Mouse (Mus musculus) heart, embryonic 13.5 days (tissue): Measurements from ENCODE around the gene Smim12. TPM values are rescaled to one million over a fixed set of nuclear protein-coding genes. Genes with fewer than 3 reads are reported as not detected.

Source experiments
- ATAC-seq: fragments of 200-750 bp; cut with Nextera tagmentation; 2 replicates; pipeline ENCODE4 v1.8.0; 2017; ENCODE audit warnings: moderate TSS enrichment; ENCODE audit not compliant: insufficient number of reproducible peaks, low FRiP score, low TSS enrichment; ENCODE audit errors: extremely low read depth
- H3K27ac ChIP-seq: fragments of 300-500 bp; sonication (generic); replicated peaks from 2 replicates; pipeline ENCODE4 v1.5.1; 2015; ENCODE audit warnings: moderate library complexity, mild to moderate bottlenecking, inconsistent platforms
- H3K27me3 ChIP-seq: fragments of 300-500 bp; sonication (generic); replicated peaks from 2 replicates; pipeline ENCODE4 v1.6.1; 2015; ENCODE audit warnings: mild to moderate bottlenecking, inconsistent platforms
- H3K36me3 ChIP-seq: fragments of 300-500 bp; sonication (generic); 2 replicates; pipeline ENCODE4 v1.6.1; 2015; ENCODE audit warnings: mild to moderate bottlenecking, inconsistent platforms
- H3K4me1 ChIP-seq: fragments of 300-500 bp; sonication (generic); 2 replicates; pipeline ENCODE4 v1.6.1; 2015; ENCODE audit warnings: inconsistent platforms
- H3K4me2 ChIP-seq: fragments of 300-500 bp; sonication (generic); 2 replicates; pipeline ENCODE4 v1.6.1; 2015; ENCODE audit warnings: inconsistent platforms, mild to moderate bottlenecking, moderate library complexity
- H3K4me3 ChIP-seq: fragments of 300-500 bp; sonication (generic); 2 replicates; pipeline ENCODE4 v1.5.1; 2015; ENCODE audit warnings: moderate library complexity, mild to moderate bottlenecking, inconsistent platforms
- H3K9ac ChIP-seq: fragments of 300-500 bp; sonication (generic); 2 replicates; pipeline ENCODE4 v1.6.1; 2015; ENCODE audit warnings: inconsistent platforms, mild to moderate bottlenecking, moderate library complexity
- H3K9me3 ChIP-seq: fragments of 300-500 bp; sonication (generic); 2 replicates; pipeline ENCODE4 v1.6.1; 2016; ENCODE audit warnings: inconsistent platforms
- WGBS: fragments of 180-500 bp; shearing (Covaris S2); methylation state at CpG from one replicate; pipeline ENCODE4 v1.1.7; 2015; ENCODE audit warnings: mixed read lengths; 5-methylcytosine and 5-hydroxymethylcytosine counted together
- polyA plus RNA-seq: library from polyadenylated mRNA; unstranded; fragments of >200 nt; fragmentation: Nextera tagmentation; extraction: Ambion mirVana; gene quantifications from 2 replicates; pipeline ENCODE4 v1.2.1, GENCODE M21; 2015

The Smim12 gene
- 57.3 and 61.5 TPM in 2 replicates for polyA plus RNA-seq

DNA sequence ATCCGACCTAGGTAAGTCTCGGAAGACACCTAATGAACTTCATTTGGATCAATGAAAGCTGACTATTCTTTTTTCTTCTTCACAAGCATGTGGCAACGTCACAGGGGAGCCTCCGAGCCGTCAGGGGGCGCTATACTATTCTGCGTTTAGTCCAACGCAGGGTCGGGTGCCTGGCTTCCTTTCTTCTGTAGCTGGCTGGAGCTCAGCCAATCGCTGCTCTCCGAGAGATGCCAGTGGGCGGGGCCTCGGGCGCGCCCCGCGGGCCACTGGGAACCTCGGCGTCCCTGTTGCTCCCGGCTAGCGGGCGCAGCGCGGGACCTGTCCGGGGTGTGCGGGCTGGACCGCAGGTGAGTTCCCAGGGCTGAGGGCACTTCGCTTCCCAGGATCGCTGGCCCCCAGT is at the start of gene Smim12:
Gene Smim12, plus strand, starts transcription at position 233 of the 400 bp plus-strand sequence.
- Histone ChIP-seq H3K4me3 (peak within 1 kb of the TSS; percentile 99), H3K27me3 (peaks cover 18% of the 10 kb centered on the region), H3K36me3 (peaks cover 19% of the 10 kb centered on the region), H3K27ac (peak within 1 kb of the TSS; percentile 25), H3K4me1 (peaks cover 15% of the 10 kb centered on the region), H3K9me3 (no peaks in the 10 kb centered on the region), H3K4me2 (peak within 1 kb of the TSS; percentile 98), H3K9ac (peak within 1 kb of the TSS; percentile 96)
- under 1% methylated on average over 29 of the region's 29 CpGs for WGBS
- ATAC-seq = peak; percentile 98

DNA sequence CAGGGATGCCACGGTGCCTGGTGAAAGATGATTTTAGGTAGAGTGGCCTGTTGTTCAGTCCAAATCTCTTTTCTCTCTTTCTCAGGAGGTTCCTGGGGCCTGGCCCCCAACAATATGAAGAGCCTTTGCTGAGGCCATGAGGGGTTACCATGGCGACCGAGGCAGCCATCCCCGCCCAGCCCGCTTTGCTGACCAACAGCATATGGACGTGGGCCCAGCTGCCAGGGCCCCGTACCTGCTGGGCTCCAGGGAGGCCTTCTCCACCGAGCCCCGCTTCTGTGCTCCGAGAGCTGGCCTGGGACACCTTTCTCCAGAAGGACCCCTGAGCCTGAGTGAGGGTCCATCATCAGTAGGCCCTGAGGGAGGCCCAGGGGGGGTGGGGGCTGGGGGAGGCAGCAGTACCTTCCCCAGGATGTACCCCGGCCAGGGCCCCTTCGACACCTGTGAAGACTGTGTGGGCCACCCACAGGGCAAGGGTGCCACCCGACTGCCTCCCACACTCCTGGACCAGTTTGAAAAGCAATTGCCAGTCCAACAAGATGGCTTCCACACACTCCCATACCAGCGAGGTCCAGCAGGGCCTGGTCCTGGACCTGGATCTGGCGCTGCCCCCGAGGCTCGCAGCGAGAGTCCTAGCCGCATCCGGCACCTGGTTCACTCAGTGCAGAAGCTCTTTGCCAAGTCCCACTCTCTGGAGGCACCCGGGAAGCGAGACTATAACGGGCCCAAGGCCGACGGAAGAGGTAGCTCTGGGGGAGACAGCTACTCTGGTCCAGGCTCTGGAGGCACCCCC is 48.9 kb upstream of the Smim12 start:
- Histone ChIP-seq H3K27ac (no peak overlapping the region), H3K4me2 (no peak overlapping the region), H3K36me3 (no peaks in the 10 kb centered on the region), H3K9me3 (no peaks in the 10 kb centered on the region), H3K4me1 (peaks cover 7% of the 10 kb centered on the region; the same call in 1 of the 2 replicates), H3K27me3 (peaks cover 32% of the 10 kb centered on the region), H3K4me3 (no peak overlapping the region), H3K9ac (no peak overlapping the region)
- ATAC-seq = no peak
- 81% methylated on average over 25 of the region's 25 CpGs for WGBS

DNA sequence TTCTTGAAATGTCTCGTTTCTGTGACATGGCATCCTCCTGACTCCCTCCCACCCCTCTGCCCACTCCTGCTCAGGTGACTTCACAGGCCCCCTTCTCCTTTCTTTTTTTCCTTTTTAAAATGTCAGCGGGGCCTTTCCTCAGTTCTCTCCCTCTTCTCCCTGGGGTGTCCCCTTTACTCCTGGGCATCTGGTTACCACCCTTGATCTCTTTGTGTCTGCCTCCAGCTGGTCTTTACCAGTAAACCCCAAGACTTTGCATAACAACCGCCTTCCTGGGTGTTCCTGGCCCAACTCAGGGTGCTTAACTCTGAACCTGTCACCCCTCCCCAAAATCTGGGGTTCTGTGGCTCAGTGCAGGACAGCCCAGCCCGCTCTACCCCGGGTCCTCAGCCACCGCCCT is 45.0 kb upstream of the Smim12 start:
- ATAC-seq = no peak

DNA sequence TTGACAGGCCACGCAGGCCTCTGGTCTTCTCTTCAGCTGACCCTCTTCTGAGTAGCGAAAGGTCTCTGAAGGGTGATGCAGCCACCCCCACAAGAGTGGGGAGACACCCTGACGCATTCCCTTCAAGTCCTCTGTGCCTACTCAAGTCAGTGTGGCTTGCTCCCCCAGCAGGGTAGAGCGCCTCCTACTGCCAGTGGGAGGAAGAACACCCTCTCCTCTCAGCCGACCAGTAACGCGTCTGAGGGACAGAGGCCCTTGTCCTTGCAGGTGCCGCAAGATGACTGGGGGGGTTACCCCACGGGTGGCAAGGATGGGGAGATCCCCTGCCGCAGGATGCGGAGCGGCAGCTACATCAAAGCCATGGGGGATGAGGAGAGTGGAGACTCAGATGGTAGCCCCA is 44.2 kb upstream of the Smim12 start:
- no peaks in the 10 kb centered on the region for H3K36me3 ChIP-seq
- WGBS = 59% methylated on average over 12 of the region's 12 CpGs
- H3K4me1 ChIP-seq = peaks cover 15% of the 10 kb centered on the region
- H3K9ac ChIP-seq = no peak overlapping the region
- ATAC-seq = no peak
- no peak overlapping the region for H3K4me3 ChIP-seq
- H3K27ac ChIP-seq = no peak overlapping the region
- no peaks in the 10 kb centered on the region for H3K9me3 ChIP-seq
- H3K27me3 ChIP-seq = peaks cover 32% of the 10 kb centered on the region
- H3K4me2 ChIP-seq = no peak overlapping the region

More for the DNA sequence above, 45.0 kb upstream of the Smim12 start:
- Histone ChIP-seq H3K4me2 (no peak overlapping the region), H3K4me3 (no peak overlapping the region), H3K9me3 (no peaks in the 10 kb centered on the region), H3K27ac (no peak overlapping the region), H3K36me3 (no peaks in the 10 kb centered on the region), H3K4me1 (peaks cover 20% of the 10 kb centered on the region), H3K9ac (no peak overlapping the region), H3K27me3 (peaks cover 32% of the 10 kb centered on the region)
- 44% methylated on average over 6 of the region's 6 CpGs for whole genome bisulfite sequencing

DNA sequence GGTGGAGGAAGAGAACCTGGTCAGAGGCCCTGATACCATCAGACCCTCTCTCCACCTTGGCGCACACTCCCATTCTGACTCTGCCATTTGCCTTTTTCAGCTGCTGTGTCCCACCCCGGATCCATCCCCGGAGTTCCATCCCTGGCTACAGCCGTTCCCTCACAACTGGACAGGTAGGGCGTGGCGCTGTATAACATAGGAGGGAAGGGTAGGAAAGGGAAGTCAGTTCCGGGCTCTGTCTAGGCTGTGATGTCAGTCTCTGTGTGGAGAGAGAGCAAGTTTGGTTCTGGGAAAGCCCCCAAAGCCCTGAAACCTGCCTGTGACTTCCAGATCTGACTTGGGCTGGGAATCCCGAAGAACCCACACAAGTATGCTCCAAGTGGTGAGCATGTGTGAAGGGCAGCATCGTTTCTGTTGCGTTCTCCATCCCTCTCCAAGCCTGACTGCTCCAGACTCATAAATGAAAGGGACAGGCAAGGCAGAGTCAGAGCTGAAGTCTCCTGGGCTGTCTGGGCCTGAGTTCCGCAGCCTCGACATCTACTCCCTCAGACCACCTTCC is 43.3 kb upstream of the Smim12 start:
- ATAC-seq = no peak
- H3K4me2 ChIP-seq = no peak overlapping the region
- peaks cover 32% of the 10 kb centered on the region for H3K27me3 ChIP-seq
- H3K36me3 ChIP-seq = no peaks in the 10 kb centered on the region
- H3K27ac ChIP-seq = no peak overlapping the region
- no peak overlapping the region for H3K9ac ChIP-seq
- peaks cover 15% of the 10 kb centered on the region for H3K4me1 ChIP-seq
- no peak overlapping the region for H3K4me3 ChIP-seq
- H3K9me3 ChIP-seq = no peaks in the 10 kb centered on the region
- WGBS = 79% methylated on average over 12 of the region's 12 CpGs

DNA sequence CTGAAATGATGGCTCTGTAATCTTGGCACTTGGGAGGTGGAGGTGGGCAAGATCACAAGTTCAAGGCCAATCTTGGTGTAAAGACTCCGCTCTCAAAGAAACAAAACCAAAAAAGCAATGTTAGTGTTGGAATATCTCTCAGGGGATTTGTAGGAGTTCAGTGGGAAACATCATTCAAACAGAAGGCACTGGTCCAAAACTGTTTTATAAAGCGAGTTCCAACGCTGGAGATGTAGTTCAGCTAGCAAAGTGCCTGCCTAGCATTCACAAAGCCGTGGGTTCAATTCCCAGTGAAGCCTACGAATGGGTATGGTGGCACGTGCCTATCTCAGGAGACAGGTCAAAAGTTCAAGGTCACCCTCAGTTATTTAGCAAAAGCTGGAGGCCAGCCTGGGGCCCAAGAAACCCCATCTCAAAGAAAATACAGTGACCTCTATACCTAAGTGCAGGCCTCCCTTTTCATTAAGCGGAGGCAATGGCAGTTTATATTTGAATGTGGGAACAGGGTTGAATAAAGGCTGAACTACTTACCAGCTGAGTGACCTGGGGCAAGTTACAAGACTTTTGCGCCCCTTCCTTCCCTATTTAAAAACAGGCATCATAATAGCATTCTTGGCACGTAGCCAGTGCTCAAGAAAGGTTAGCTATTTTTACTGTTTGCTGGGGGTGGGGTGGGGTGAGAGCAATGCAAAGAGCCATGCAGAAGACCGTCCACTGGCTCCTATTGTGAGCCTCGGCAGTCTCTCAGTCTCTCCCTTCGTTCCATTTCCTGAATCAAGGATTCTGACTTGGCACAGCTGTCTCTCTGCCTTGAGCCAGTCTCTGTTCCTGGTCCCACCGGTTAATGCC is 42.6 kb upstream of the Smim12 start:
- Histone ChIP-seq H3K4me2 (peak overlapping the region; percentile 52), H3K4me3 (no peak overlapping the region), H3K36me3 (no peaks in the 10 kb centered on the region), H3K4me1 (peaks cover 15% of the 10 kb centered on the region), H3K27me3 (peaks cover 32% of the 10 kb centered on the region), H3K9ac (0 out of 2 replicates have a peak overlapping the region, but pooled peaks have one; percentile 34), H3K9me3 (no peaks in the 10 kb centered on the region), H3K27ac (peak overlapping the region; percentile 39)
- ATAC-seq = no peak
- 57% methylated on average over 13 of the region's 13 CpGs for WGBS

DNA sequence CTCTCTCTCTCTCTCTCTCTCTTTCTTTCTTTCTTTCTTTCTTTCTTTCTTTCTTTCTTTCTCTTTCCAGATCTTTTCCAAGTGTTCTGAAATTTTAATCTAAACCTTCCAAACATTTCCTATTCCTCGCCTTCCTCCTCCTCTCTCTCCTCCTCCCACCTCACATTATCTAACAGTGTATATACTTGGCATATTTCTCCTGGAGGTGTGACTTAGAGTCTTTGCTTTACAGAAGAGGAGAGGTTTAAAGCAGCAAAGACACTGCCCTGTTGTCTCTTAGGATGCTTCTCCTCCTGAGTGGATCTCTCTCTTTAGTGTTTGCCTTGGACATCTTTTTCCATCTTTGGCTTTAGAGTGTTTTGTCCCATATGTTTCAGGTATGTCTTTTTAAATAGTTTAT is 40.5 kb upstream of the Smim12 start:
- H3K27me3 ChIP-seq = peaks cover 12% of the 10 kb centered on the region; the same call in 1 of the 2 replicates
- H3K36me3 ChIP-seq = no peaks in the 10 kb centered on the region
- H3K4me1 ChIP-seq = peaks cover 15% of the 10 kb centered on the region
- no peaks in the 10 kb centered on the region for H3K9me3 ChIP-seq
- H3K4me3 ChIP-seq = no peak overlapping the region
- no peak for ATAC-seq
- no peak overlapping the region for H3K27ac ChIP-seq
- H3K9ac ChIP-seq = no peak overlapping the region
- H3K4me2 ChIP-seq = no peak overlapping the region
- 78% methylated on average over 1 of the region's 1 CpGs for WGBS

DNA sequence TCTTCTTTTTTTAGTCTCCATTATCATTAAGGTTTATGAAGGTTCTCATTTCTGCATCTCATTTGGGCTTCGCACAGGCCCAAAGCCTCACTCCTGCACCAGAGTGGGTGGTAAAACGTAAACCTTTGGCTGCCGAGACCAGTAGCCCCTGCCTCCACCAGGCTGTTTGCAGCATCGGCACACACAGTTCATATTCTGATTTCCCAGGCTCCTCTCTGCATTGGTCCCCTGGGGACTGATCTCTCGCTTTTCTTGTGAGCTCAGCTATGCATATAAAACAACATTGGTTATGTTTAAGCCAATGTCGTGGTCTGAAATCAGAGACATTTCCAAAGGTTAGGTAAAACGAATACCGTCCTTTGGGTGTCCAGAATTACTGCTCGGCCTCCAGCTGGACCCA is 32.3 kb upstream of the Smim12 start:
- Histone ChIP-seq H3K27me3 (peaks cover 43% of the 10 kb centered on the region), H3K4me1 (peaks cover 10% of the 10 kb centered on the region), H3K4me2 (no peak overlapping the region), H3K9me3 (no peaks in the 10 kb centered on the region), H3K27ac (no peak overlapping the region), H3K9ac (no peak overlapping the region), H3K36me3 (no peaks in the 10 kb centered on the region), H3K4me3 (no peak overlapping the region)
- ATAC-seq = no peak
- WGBS = 79% methylated on average over 9 of the region's 9 CpGs

DNA sequence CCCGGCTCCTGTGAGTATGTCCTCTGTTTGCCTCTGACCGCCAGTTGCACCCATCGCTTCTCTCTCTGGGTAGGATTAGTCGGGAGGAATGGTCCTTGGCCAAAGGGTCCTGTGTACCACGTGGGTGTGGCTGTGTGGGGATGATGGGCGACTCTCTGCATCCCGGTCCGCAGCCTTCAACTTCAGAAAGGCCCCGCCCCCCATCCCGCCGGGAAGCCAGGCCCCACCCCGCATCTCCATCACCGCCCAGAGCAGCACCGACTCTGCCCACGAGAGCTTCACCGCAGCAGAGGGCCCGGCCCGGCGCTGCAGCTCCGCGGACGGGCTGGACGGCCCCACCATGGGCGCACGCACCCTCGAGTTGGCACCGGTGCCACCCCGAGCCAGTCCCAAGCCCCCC is 29.1 kb upstream of the Smim12 start:
- no peak for ATAC-seq
- H3K4me2 ChIP-seq = 0 out of 2 replicates have a peak overlapping the region, but pooled peaks have one; percentile 27
- no peaks in the 10 kb centered on the region for H3K36me3 ChIP-seq
- H3K4me1 ChIP-seq = peaks cover 18% of the 10 kb centered on the region
- 20% methylated on average over 28 of the region's 28 CpGs for WGBS
- no peak overlapping the region for H3K9ac ChIP-seq
- no peak overlapping the region for H3K4me3 ChIP-seq
- peaks cover 51% of the 10 kb centered on the region for H3K27me3 ChIP-seq
- no peak overlapping the region for H3K27ac ChIP-seq
- no peaks in the 10 kb centered on the region for H3K9me3 ChIP-seq

DNA sequence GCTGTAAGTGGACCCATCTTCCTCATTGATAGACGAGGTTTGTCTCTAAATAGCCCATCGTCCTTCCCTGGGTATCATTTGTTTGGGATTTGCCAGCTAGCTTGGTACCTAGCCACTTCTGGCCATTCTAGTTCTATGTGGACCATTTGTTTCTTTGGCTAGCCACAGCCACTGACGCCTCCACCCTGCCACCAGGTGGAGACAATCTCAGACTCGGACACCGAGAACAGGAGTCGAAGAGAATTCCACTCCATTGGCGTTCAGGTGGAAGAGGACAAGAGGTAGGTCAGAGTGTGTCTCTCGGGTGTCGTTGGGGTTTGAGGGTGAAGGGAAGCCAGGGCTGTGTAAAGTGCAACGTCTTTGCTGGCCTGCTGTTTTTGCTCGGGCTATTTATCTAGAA is 28.5 kb upstream of the Smim12 start:
- Histone ChIP-seq H3K9me3 (no peaks in the 10 kb centered on the region), H3K4me1 (peaks cover 18% of the 10 kb centered on the region), H3K27me3 (peaks cover 51% of the 10 kb centered on the region), H3K36me3 (no peaks in the 10 kb centered on the region), H3K9ac (no peak overlapping the region), H3K27ac (no peak overlapping the region), H3K4me3 (no peak overlapping the region), H3K4me2 (no peak overlapping the region)
- ATAC-seq = no peak
- WGBS = 47% methylated on average over 11 of the region's 11 CpGs

DNA sequence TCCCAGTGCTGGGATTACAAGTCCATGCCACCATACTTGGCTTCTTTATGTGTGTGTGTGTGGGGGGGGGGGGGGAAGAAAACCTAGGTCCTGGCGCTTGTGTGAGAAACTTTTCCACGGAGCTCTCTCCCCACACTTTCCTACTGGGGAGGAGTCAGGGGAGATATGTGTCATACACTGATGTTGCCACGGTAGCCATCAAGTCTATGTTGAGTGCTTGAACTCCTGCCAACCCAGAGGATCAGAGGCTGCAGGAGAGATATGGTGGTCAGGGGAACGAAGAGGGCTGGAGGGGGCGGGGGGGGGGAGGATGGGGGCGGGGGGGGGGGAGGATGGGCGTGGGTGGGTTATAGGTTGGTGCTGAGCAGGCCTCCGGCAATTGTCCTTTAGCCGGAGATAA is 27.8 kb upstream of the Smim12 start:
- Histone ChIP-seq H3K27ac (no peak overlapping the region), H3K27me3 (peaks cover 49% of the 10 kb centered on the region), H3K4me3 (no peak overlapping the region), H3K9me3 (no peaks in the 10 kb centered on the region), H3K36me3 (no peaks in the 10 kb centered on the region), H3K9ac (no peak overlapping the region), H3K4me2 (peak overlapping the region; percentile 11; the same call in 1 of the 2 replicates), H3K4me1 (peaks cover 18% of the 10 kb centered on the region)
- WGBS = 25% methylated on average over 7 of the region's 9 CpGs
- ATAC-seq = no peak
